9 mouse cellular contexts compared by ENCODE assay signal in genomic region chr5:112382641-112383330, GRCm38 (mm10). TPM values are rescaled to one million over a fixed set of nuclear protein-coding genes. Genes with fewer than 3 reads are reported as not detected.
A peak's percentile ranks its signal among the peaks of the same experiment; 100 is the strongest.
DNase-seq lines count a peak whose midpoint lies in the region; ATAC-seq lines count a peak whose summit lies in the region.
"Had no signal": no experiment of that assay in that cellular context is flagged by ENCODE, and none has a peak within 500 bp of the region (broad histone marks: within the 10 kb centered on the region; RNA-seq: fewer than 3 reads in every experiment).

No protein-coding gene starts in this region.

- peak overlapping the region; percentile 12; the same call in 1 of the 2 replicates for H3K27ac ChIP-seq in forebrain, embryonic 10.5 days
- H3K27ac ChIP-seq in forebrain, embryonic 11.5 days (ENCODE audit: low read depth, low read length), result no peak overlapping the region
- H3K27ac ChIP-seq in hindbrain, embryonic 14.5 days, result peak overlapping the region; percentile 49; the same call in 1 of the 2 replicates
- H3K27ac ChIP-seq in midbrain, embryonic 16.5 days (ENCODE audit: low read length), result peak overlapping the region; percentile 68

- ATAC-seq in forebrain, embryonic 11.5 days (replicated peaks; ENCODE audit: low FRiP score), result no peak
- peak; percentile 34; the same call in 1 of the 2 replicates for ATAC-seq in hindbrain, embryonic 14.5 days (ENCODE audit: low FRiP score)
- ATAC-seq in midbrain, embryonic 16.5 days, result peak; percentile 36; the same call in 1 of the 2 replicates
- no peak for ATAC-seq in CD4-positive, CD25-positive, alpha-beta regulatory T cell, adult 4 months

- H3K36me3 ChIP-seq in forebrain, embryonic 10.5 days (replicated peaks), result peaks cover 61% of the 10 kb centered on the region
- H3K36me3 ChIP-seq in forebrain, embryonic 11.5 days (ENCODE audit: control insufficient read depth, insufficient read depth, low read length), result no peaks in the 10 kb centered on the region
- H3K36me3 ChIP-seq in hindbrain, embryonic 14.5 days (replicated peaks; ENCODE audit: control insufficient read depth, insufficient read depth), result peaks cover 54% of the 10 kb centered on the region
- peaks cover 27% of the 10 kb centered on the region for H3K36me3 ChIP-seq in midbrain, embryonic 16.5 days (ENCODE audit: control insufficient read depth, insufficient read depth, low read length)

- 80% methylated on average over 16 of the region's 17 CpGs for WGBS in forebrain, embryonic 10.5 days
- WGBS in forebrain, embryonic 11.5 days, result 83% methylated on average over 17 of the region's 17 CpGs
- WGBS in hindbrain, embryonic 14.5 days, result 69% methylated on average over 16 of the region's 17 CpGs
- 61% methylated on average over 17 of the region's 17 CpGs for WGBS in midbrain, embryonic 16.5 days

- DNase-seq in forebrain, embryonic 10.5 days (ENCODE audit: extremely low spot score, low spot score), result no peak
- no peak for DNase-seq in forebrain, embryonic 11.5 days (ENCODE audit: low spot score)
- DNase-seq in urinary bladder, postnatal 14 days (ENCODE audit: low spot score), result peak; percentile 31
- DNase-seq in urinary bladder, adult 18-20 months (ENCODE audit: low spot score in 2 of 2), result no peak
- no peak for DNase-seq in hindbrain, embryonic 14.5 days (ENCODE audit: low spot score)
- no peak for DNase-seq in testis, postnatal 10 days (ENCODE audit: low spot score)

- no peak overlapping the region for H3K4me2 ChIP-seq in forebrain, embryonic 11.5 days (ENCODE audit: low read depth, low read length, severe bottlenecking)
- no peak overlapping the region for H3K4me2 ChIP-seq in hindbrain, embryonic 14.5 days (replicated peaks)
- no peak overlapping the region for H3K4me2 ChIP-seq in midbrain, embryonic 16.5 days (ENCODE audit: low read length)

- H3K9me3 ChIP-seq in forebrain, embryonic 10.5 days, result no peaks in the 10 kb centered on the region
- no peaks in the 10 kb centered on the region for H3K9me3 ChIP-seq in forebrain, embryonic 11.5 days (ENCODE audit: control insufficient read depth, low read length)
- no peaks in the 10 kb centered on the region for H3K9me3 ChIP-seq in hindbrain, embryonic 14.5 days (ENCODE audit: control insufficient read depth, low read length)
- no peaks in the 10 kb centered on the region for H3K9me3 ChIP-seq in midbrain, embryonic 16.5 days (replicated peaks; ENCODE audit: control insufficient read depth, low read length, poor library complexity, severe bottlenecking)

- H3K4me3 ChIP-seq in forebrain, embryonic 10.5 days, result no peak overlapping the region
- H3K4me3 ChIP-seq in forebrain, embryonic 11.5 days (ENCODE audit: low read depth, low read length), result no peak overlapping the region
- no peak overlapping the region for H3K4me3 ChIP-seq in hindbrain, embryonic 14.5 days (replicated peaks; ENCODE audit: low read length)
- H3K4me3 ChIP-seq in midbrain, embryonic 16.5 days (ENCODE audit: low read depth, low read length), result no peak overlapping the region

- no peak overlapping the region for H3K9ac ChIP-seq in forebrain, embryonic 11.5 days (ENCODE audit: low read length)
- H3K9ac ChIP-seq in hindbrain, embryonic 14.5 days, result no peak overlapping the region
- H3K9ac ChIP-seq in midbrain, embryonic 16.5 days (ENCODE audit: low read depth, low read length), result peak overlapping the region; percentile 38; the same call in 1 of the 2 replicates

- H3K4me1 ChIP-seq in forebrain, embryonic 10.5 days, result peaks cover 7% of the 10 kb centered on the region
- no peaks in the 10 kb centered on the region for H3K4me1 ChIP-seq in forebrain, embryonic 11.5 days (replicated peaks; ENCODE audit: control insufficient read depth, insufficient read depth, low read length)
- H3K4me1 ChIP-seq in hindbrain, embryonic 14.5 days (replicated peaks; ENCODE audit: control insufficient read depth, insufficient read depth, low read length), result peaks cover 6% of the 10 kb centered on the region
- H3K4me1 ChIP-seq in midbrain, embryonic 16.5 days (ENCODE audit: control insufficient read depth, insufficient read depth, low read length), result peaks cover 12% of the 10 kb centered on the region

- H3K27me3 ChIP-seq in forebrain, embryonic 10.5 days (ENCODE audit: poor library complexity, severe bottlenecking), result no peaks in the 10 kb centered on the region
- no peaks in the 10 kb centered on the region for H3K27me3 ChIP-seq in forebrain, embryonic 11.5 days (ENCODE audit: control insufficient read depth, insufficient read depth, low read length)
- no peaks in the 10 kb centered on the region for H3K27me3 ChIP-seq in hindbrain, embryonic 14.5 days (ENCODE audit: control insufficient read depth, insufficient read depth, low read length)
- no peaks in the 10 kb centered on the region for H3K27me3 ChIP-seq in midbrain, embryonic 16.5 days (ENCODE audit: control insufficient read depth, insufficient read depth, low read depth, low read length)

RNA-seq across cellular contexts. Expression of gene Asphd2, which starts 11.9 kb away (rescaled TPM):
- 11.9 and 15.0 TPM in 2 replicates for polyA plus RNA-seq in forebrain, embryonic 10.5 days (2016; fragmentation: Nextera tagmentation; extraction: Ambion mirVana)
- polyA plus RNA-seq in forebrain, embryonic 11.5 days (2014; fragmentation: Nextera tagmentation; extraction: Ambion mirVana), result 50.7 and 54.1 TPM in 2 replicates
- polyA plus RNA-seq in hindbrain, embryonic 14.5 days (2014; fragmentation: Nextera tagmentation; extraction: Ambion mirVana), result 79.3 and 85.9 TPM in 2 replicates
- 58.8 and 66.2 TPM in 2 replicates for polyA plus RNA-seq in midbrain, embryonic 16.5 days (2015; fragmentation: Nextera tagmentation; extraction: Ambion mirVana)
- not detected for polyA plus RNA-seq in CD4-positive, CD25-positive, alpha-beta regulatory T cell, adult 4 months (2017; shearing (Covaris generic))

RNA-seq across cellular contexts. Expression of gene Gm6583, which starts 27.0 kb away (rescaled TPM):
- polyA plus RNA-seq in forebrain, embryonic 10.5 days (2016; fragmentation: Nextera tagmentation; extraction: Ambion mirVana), result 0.19 and 0.31 TPM in 2 replicates
- 0.29 TPM in 1 of 2 replicates, not detected in the other for polyA plus RNA-seq in forebrain, embryonic 11.5 days (2014; fragmentation: Nextera tagmentation; extraction: Ambion mirVana)
- 0.13 and 0.14 TPM in 2 replicates for polyA plus RNA-seq in hindbrain, embryonic 14.5 days (2014; fragmentation: Nextera tagmentation; extraction: Ambion mirVana)
- polyA plus RNA-seq in midbrain, embryonic 16.5 days (2015; fragmentation: Nextera tagmentation; extraction: Ambion mirVana), result 0.17 and 0.29 TPM in 2 replicates
- polyA plus RNA-seq in CD4-positive, CD25-positive, alpha-beta regulatory T cell, adult 4 months (2017; shearing (Covaris generic)), result under 1 TPM in 1 of 2 experiments, not detected in 1; 0.28 TPM
- polyA plus RNA-seq: large intestine, adult 2 months had no signal

RNA-seq across cellular contexts. Expression of gene Hps4, which starts 39.9 kb away (rescaled TPM):
- polyA plus RNA-seq in forebrain, embryonic 10.5 days (2016; fragmentation: Nextera tagmentation; extraction: Ambion mirVana), result 32.7 and 33.6 TPM in 2 replicates
- polyA plus RNA-seq in forebrain, embryonic 11.5 days (2014; fragmentation: Nextera tagmentation; extraction: Ambion mirVana), result 32.9 and 35.4 TPM in 2 replicates
- polyA plus RNA-seq in hindbrain, embryonic 14.5 days (2014; fragmentation: Nextera tagmentation; extraction: Ambion mirVana), result 32.8 and 36.0 TPM in 2 replicates
- polyA plus RNA-seq in midbrain, embryonic 16.5 days (2015; fragmentation: Nextera tagmentation; extraction: Ambion mirVana), result 41.8 and 45.6 TPM in 2 replicates
- polyA plus RNA-seq in CD4-positive, CD25-positive, alpha-beta regulatory T cell, adult 4 months (2017; shearing (Covaris generic)), result 10 to 100 TPM; 14.5 to 16.7 TPM

RNA-seq across cellular contexts. Expression of gene Srrd, which starts 39.9 kb away (rescaled TPM):
- 47.2 and 48.9 TPM in 2 replicates for polyA plus RNA-seq in forebrain, embryonic 10.5 days (2016; fragmentation: Nextera tagmentation; extraction: Ambion mirVana)
- polyA plus RNA-seq in forebrain, embryonic 11.5 days (2014; fragmentation: Nextera tagmentation; extraction: Ambion mirVana), result 46.1 and 52.2 TPM in 2 replicates
- 60.4 and 62.5 TPM in 2 replicates for polyA plus RNA-seq in hindbrain, embryonic 14.5 days (2014; fragmentation: Nextera tagmentation; extraction: Ambion mirVana)
- 51.7 and 56.8 TPM in 2 replicates for polyA plus RNA-seq in midbrain, embryonic 16.5 days (2015; fragmentation: Nextera tagmentation; extraction: Ambion mirVana)
- polyA plus RNA-seq in CD4-positive, CD25-positive, alpha-beta regulatory T cell, adult 4 months (2017; shearing (Covaris generic)), result 1 to 10 TPM; 1.2 to 4.6 TPM

RNA-seq across cellular contexts. Expression of gene Tfip11, which starts 56.6 kb away (rescaled TPM):
- 41.7 and 42.0 TPM in 2 replicates for polyA plus RNA-seq in forebrain, embryonic 10.5 days (2016; fragmentation: Nextera tagmentation; extraction: Ambion mirVana)
- 32.5 and 33.7 TPM in 2 replicates for polyA plus RNA-seq in forebrain, embryonic 11.5 days (2014; fragmentation: Nextera tagmentation; extraction: Ambion mirVana)
- 24.9 and 26.4 TPM in 2 replicates for polyA plus RNA-seq in hindbrain, embryonic 14.5 days (2014; fragmentation: Nextera tagmentation; extraction: Ambion mirVana)
- 37.0 and 37.2 TPM in 2 replicates for polyA plus RNA-seq in midbrain, embryonic 16.5 days (2015; fragmentation: Nextera tagmentation; extraction: Ambion mirVana)
- 10 to 100 TPM; 17.0 to 37.0 TPM for polyA plus RNA-seq in CD4-positive, CD25-positive, alpha-beta regulatory T cell, adult 4 months (2017; shearing (Covaris generic))

Comparison
In these comparisons a context has a peak if more than half of its experiments do, and no peak if none do; other contexts are left out.
1. ATAC-seq: peak in hindbrain, embryonic 14.5 days (single experiment) and midbrain, embryonic 16.5 days (single experiment); none in forebrain, embryonic 11.5 days (single experiment) and CD4-positive, CD25-positive, alpha-beta regulatory T cell, adult 4 months (single experiment).
2. RNA of gene Asphd2, which starts 11.9 kb away (polyA plus RNA-seq): 79.3 to 85.9 TPM in hindbrain, embryonic 14.5 days, 58.8 to 66.2 TPM in midbrain, embryonic 16.5 days, 50.7 to 54.1 TPM in forebrain, embryonic 11.5 days and 11.9 to 15.0 TPM in forebrain, embryonic 10.5 days; not detected in CD4-positive, CD25-positive, alpha-beta regulatory T cell, adult 4 months; every median in the first group is over 10 times any median in the second.